In genomic region chr6:125009181-125010073, GRCm38 (mm10) we compare ENCODE assay signal across 8 mouse cellular contexts. TPM values are rescaled to one million over a fixed set of nuclear protein-coding genes. Genes with fewer than 3 reads are reported as not detected.
DNase-seq lines count a peak whose midpoint lies in the region; ATAC-seq and TF ChIP-seq lines count a peak whose summit lies in the region.

No protein-coding gene starts in this region.

- TF ChIP-seq CTCF in embryonic fibroblast, embryonic 13.5 days (IDR thresholded peaks at IDR 0.05; ENCODE audit: borderline replicate concordance, insufficient read depth, low read length): no peak

- DNase-seq in brain, adult 2 months (ENCODE audit: low read depth, low spot score): peak; percentile 94

- H3K4me1 ChIP-seq in embryonic fibroblast, embryonic 13.5 days (ENCODE audit: control insufficient read depth, insufficient read depth, low read length): no peaks in the 10 kb centered on the region; the same call in 1 of the 2 replicates
- H3K4me1 ChIP-seq in heart, embryonic 12.5 days (replicated peaks): peaks cover 40% of the 10 kb centered on the region
- H3K4me1 ChIP-seq in kidney, embryonic 16.5 days (ENCODE audit: insufficient read depth, low read length): peaks cover 19% of the 10 kb centered on the region
- H3K4me1 ChIP-seq in liver, embryonic 16.5 days (ENCODE audit: control insufficient read depth, low read depth, low read length): peaks cover 10% of the 10 kb centered on the region
- H3K4me1 ChIP-seq in neural tube, embryonic 12.5 days: peaks cover 21% of the 10 kb centered on the region
- peaks cover 8% of the 10 kb centered on the region for H3K4me1 ChIP-seq in stomach, embryonic 16.5 days (ENCODE audit: control insufficient read depth, insufficient read depth, low read length)

- no peaks in the 10 kb centered on the region for H3K27me3 ChIP-seq in heart, embryonic 12.5 days (replicated peaks)
- H3K27me3 ChIP-seq in kidney, embryonic 16.5 days (ENCODE audit: insufficient read depth, low read length): no peaks in the 10 kb centered on the region
- no peaks in the 10 kb centered on the region for H3K27me3 ChIP-seq in liver, embryonic 16.5 days (ENCODE audit: control insufficient read depth, insufficient read depth, low read depth, low read length)
- H3K27me3 ChIP-seq in neural tube, embryonic 12.5 days (replicated peaks): no peaks in the 10 kb centered on the region
- no peaks in the 10 kb centered on the region for H3K27me3 ChIP-seq in stomach, embryonic 16.5 days (ENCODE audit: control insufficient read depth, insufficient read depth, low read length)

- peak overlapping the region; percentile 91 for H3K4me3 ChIP-seq in embryonic fibroblast, embryonic 13.5 days (ENCODE audit: insufficient read depth, low read length)
- peak overlapping the region; percentile 92 for H3K4me3 ChIP-seq in heart, embryonic 12.5 days
- peak overlapping the region; percentile 74 for H3K4me3 ChIP-seq in kidney, embryonic 16.5 days (ENCODE audit: low read length)
- H3K4me3 ChIP-seq in liver, embryonic 16.5 days (ENCODE audit: low read depth, low read length): peak overlapping the region; percentile 81
- H3K4me3 ChIP-seq in neural tube, embryonic 12.5 days: peak overlapping the region; percentile 93
- peak overlapping the region; percentile 77 for H3K4me3 ChIP-seq in stomach, embryonic 16.5 days (replicated peaks; ENCODE audit: low read length)

- WGBS in heart, embryonic 12.5 days: under 1% methylated on average over 67 of the region's 78 CpGs
- WGBS in kidney, embryonic 16.5 days: under 1% methylated on average over 52 of the region's 78 CpGs
- WGBS in liver, embryonic 16.5 days (ENCODE audit: insufficient replicate concordance): under 1% methylated on average over 40 of the region's 78 CpGs
- under 1% methylated on average over 63 of the region's 78 CpGs for WGBS in neural tube, embryonic 12.5 days
- WGBS in stomach, embryonic 16.5 days: under 1% methylated on average over 56 of the region's 78 CpGs

- H3K9ac ChIP-seq in heart, embryonic 12.5 days: peak overlapping the region; percentile 100
- H3K9ac ChIP-seq in kidney, embryonic 16.5 days (replicated peaks; ENCODE audit: low read length): peak overlapping the region; percentile 99
- H3K9ac ChIP-seq in liver, embryonic 16.5 days (ENCODE audit: low read depth, low read length): peak overlapping the region; percentile 91
- peak overlapping the region; percentile 98 for H3K9ac ChIP-seq in neural tube, embryonic 12.5 days
- peak overlapping the region; percentile 99 for H3K9ac ChIP-seq in stomach, embryonic 16.5 days (ENCODE audit: low read length)

- ATAC-seq in CD4-positive, CD25-positive, alpha-beta regulatory T cell, adult 4 months: peak; percentile 54
- ATAC-seq in heart, embryonic 12.5 days (ENCODE audit: insufficient number of reproducible peaks, low FRiP score): peak; percentile 89
- ATAC-seq in kidney, embryonic 16.5 days (ENCODE audit: low FRiP score, low TSS enrichment): peak; percentile 85
- peak; percentile 83 for ATAC-seq in liver, embryonic 16.5 days (ENCODE audit: low read depth)
- peak; percentile 83 for ATAC-seq in neural tube, embryonic 12.5 days (ENCODE audit: low FRiP score, low read depth)
- ATAC-seq in stomach, embryonic 16.5 days (ENCODE audit: insufficient read depth, low FRiP score): peak; percentile 87

- H3K9me3 ChIP-seq in heart, embryonic 12.5 days (replicated peaks): no peaks in the 10 kb centered on the region
- no peaks in the 10 kb centered on the region for H3K9me3 ChIP-seq in kidney, embryonic 16.5 days (ENCODE audit: low read length)
- H3K9me3 ChIP-seq in liver, embryonic 16.5 days (replicated peaks; ENCODE audit: control insufficient read depth, low read length): no peaks in the 10 kb centered on the region
- H3K9me3 ChIP-seq in neural tube, embryonic 12.5 days: no peaks in the 10 kb centered on the region
- no peaks in the 10 kb centered on the region for H3K9me3 ChIP-seq in stomach, embryonic 16.5 days (replicated peaks; ENCODE audit: control insufficient read depth, low read length)

- H3K27ac ChIP-seq in embryonic fibroblast, embryonic 13.5 days (ENCODE audit: insufficient read depth, low read length): peak overlapping the region; percentile 92
- H3K27ac ChIP-seq in heart, embryonic 12.5 days (ENCODE audit: poor library complexity, severe bottlenecking): peak overlapping the region; percentile 100
- peak overlapping the region; percentile 99 for H3K27ac ChIP-seq in kidney, embryonic 16.5 days (ENCODE audit: low read length)
- peak overlapping the region; percentile 92 for H3K27ac ChIP-seq in liver, embryonic 16.5 days (ENCODE audit: low read length)
- H3K27ac ChIP-seq in neural tube, embryonic 12.5 days: peak overlapping the region; percentile 96
- peak overlapping the region; percentile 98 for H3K27ac ChIP-seq in stomach, embryonic 16.5 days (ENCODE audit: low read length)

- peak; percentile 68; the same call in 1 of the 2 replicates for TF ChIP-seq POLR2A in embryonic fibroblast, embryonic 13.5 days (IDR thresholded peaks at IDR 0.05; ENCODE audit: low read depth, low read length)

- peaks cover 34% of the 10 kb centered on the region for H3K36me3 ChIP-seq in heart, embryonic 12.5 days
- peaks cover 10% of the 10 kb centered on the region for H3K36me3 ChIP-seq in kidney, embryonic 16.5 days (ENCODE audit: insufficient read depth, low read length)
- peaks cover 11% of the 10 kb centered on the region for H3K36me3 ChIP-seq in liver, embryonic 16.5 days (ENCODE audit: control insufficient read depth, insufficient read depth)
- H3K36me3 ChIP-seq in neural tube, embryonic 12.5 days: peaks cover 29% of the 10 kb centered on the region
- no peaks in the 10 kb centered on the region for H3K36me3 ChIP-seq in stomach, embryonic 16.5 days (ENCODE audit: control insufficient read depth, insufficient read depth, low read length)

- peak overlapping the region; percentile 89 for H3K4me2 ChIP-seq in heart, embryonic 12.5 days
- H3K4me2 ChIP-seq in kidney, embryonic 16.5 days (replicated peaks; ENCODE audit: low read depth, low read length): peak overlapping the region; percentile 61
- peak overlapping the region; percentile 83 for H3K4me2 ChIP-seq in liver, embryonic 16.5 days (ENCODE audit: low read depth, low read length)
- H3K4me2 ChIP-seq in neural tube, embryonic 12.5 days (replicated peaks): peak overlapping the region; percentile 65
- peak overlapping the region; percentile 91 for H3K4me2 ChIP-seq in stomach, embryonic 16.5 days (ENCODE audit: low read depth, low read length)

RNA-seq across cellular contexts. Expression of gene Zfp384, which starts 0.5 kb away (rescaled TPM):
- 1 to 10 TPM; 3.9 to 4.4 TPM for polyA plus RNA-seq in CD4-positive, CD25-positive, alpha-beta regulatory T cell, adult 4 months (2017; shearing (Covaris generic))
- 46.3 and 63.5 TPM in 2 replicates for polyA plus RNA-seq in embryonic fibroblast, embryonic 13.5 days (2011; ENCODE audit: insufficient read length, low read depth, missing spikeins)
- 12.2 and 13.6 TPM in 2 replicates for polyA plus RNA-seq in heart, embryonic 12.5 days (2016; fragmentation: Nextera tagmentation; extraction: Ambion mirVana)
- polyA plus RNA-seq in kidney, embryonic 16.5 days (2015; fragmentation: Nextera tagmentation; extraction: Ambion mirVana): 13.7 and 14.7 TPM in 2 replicates
- 3.5 and 3.6 TPM in 2 replicates for polyA plus RNA-seq in liver, embryonic 16.5 days (2015; fragmentation: Nextera tagmentation; extraction: Ambion mirVana)
- 17.0 and 19.1 TPM in 2 replicates for polyA plus RNA-seq in neural tube, embryonic 12.5 days (2016; fragmentation: Nextera tagmentation; extraction: Ambion mirVana)
- 9.3 and 12.8 TPM in 2 replicates for polyA plus RNA-seq in stomach, embryonic 16.5 days (2015; fragmentation: Nextera tagmentation; extraction: Ambion mirVana)

RNA-seq across cellular contexts. Expression of gene Pianp, which starts 12.9 kb away (rescaled TPM):
- polyA plus RNA-seq in CD4-positive, CD25-positive, alpha-beta regulatory T cell, adult 4 months (2017; shearing (Covaris generic)): under 1 TPM in 1 of 2 experiments, not detected in 1; 0.15 TPM
- 1.9 TPM in 1 of 2 replicates, not detected in the other for polyA plus RNA-seq in embryonic fibroblast, embryonic 13.5 days (2011; ENCODE audit: insufficient read length, low read depth, missing spikeins)
- 0.39 and 0.45 TPM in 2 replicates for polyA plus RNA-seq in heart, embryonic 12.5 days (2016; fragmentation: Nextera tagmentation; extraction: Ambion mirVana)
- 2.1 and 2.3 TPM in 2 replicates for polyA plus RNA-seq in kidney, embryonic 16.5 days (2015; fragmentation: Nextera tagmentation; extraction: Ambion mirVana)
- 0.05 and 0.11 TPM in 2 replicates for polyA plus RNA-seq in liver, embryonic 16.5 days (2015; fragmentation: Nextera tagmentation; extraction: Ambion mirVana)
- 9.8 and 10.0 TPM in 2 replicates for polyA plus RNA-seq in neural tube, embryonic 12.5 days (2016; fragmentation: Nextera tagmentation; extraction: Ambion mirVana)
- polyA plus RNA-seq in stomach, embryonic 16.5 days (2015; fragmentation: Nextera tagmentation; extraction: Ambion mirVana): 4.0 and 4.2 TPM in 2 replicates

RNA-seq across cellular contexts. Expression of gene Ing4, which starts 30.1 kb away (rescaled TPM):
- polyA plus RNA-seq in CD4-positive, CD25-positive, alpha-beta regulatory T cell, adult 4 months (2017; shearing (Covaris generic)): 10 to 100 TPM; 48.3 to 64.6 TPM
- polyA plus RNA-seq in embryonic fibroblast, embryonic 13.5 days (2011; ENCODE audit: insufficient read length, low read depth, missing spikeins): 48.3 and 52.2 TPM in 2 replicates
- polyA plus RNA-seq in heart, embryonic 12.5 days (2016; fragmentation: Nextera tagmentation; extraction: Ambion mirVana): 76.7 and 81.8 TPM in 2 replicates
- 152 and 158 TPM in 2 replicates for polyA plus RNA-seq in kidney, embryonic 16.5 days (2015; fragmentation: Nextera tagmentation; extraction: Ambion mirVana)
- polyA plus RNA-seq in liver, embryonic 16.5 days (2015; fragmentation: Nextera tagmentation; extraction: Ambion mirVana): 27.6 and 32.4 TPM in 2 replicates
- polyA plus RNA-seq in neural tube, embryonic 12.5 days (2016; fragmentation: Nextera tagmentation; extraction: Ambion mirVana): 151 and 156 TPM in 2 replicates
- 114 and 115 TPM in 2 replicates for polyA plus RNA-seq in stomach, embryonic 16.5 days (2015; fragmentation: Nextera tagmentation; extraction: Ambion mirVana)

RNA-seq across cellular contexts. Expression of gene Acrbp, which starts 40.1 kb away (rescaled TPM):
- polyA plus RNA-seq in CD4-positive, CD25-positive, alpha-beta regulatory T cell, adult 4 months (2017; shearing (Covaris generic)): 10 to 100 TPM; 24.6 to 25.9 TPM
- 2.5 and 5.4 TPM in 2 replicates for polyA plus RNA-seq in embryonic fibroblast, embryonic 13.5 days (2011; ENCODE audit: insufficient read length, low read depth, missing spikeins)
- 5.1 and 6.9 TPM in 2 replicates for polyA plus RNA-seq in heart, embryonic 12.5 days (2016; fragmentation: Nextera tagmentation; extraction: Ambion mirVana)
- polyA plus RNA-seq in kidney, embryonic 16.5 days (2015; fragmentation: Nextera tagmentation; extraction: Ambion mirVana): 16.3 and 20.4 TPM in 2 replicates
- 2.0 and 4.5 TPM in 2 replicates for polyA plus RNA-seq in liver, embryonic 16.5 days (2015; fragmentation: Nextera tagmentation; extraction: Ambion mirVana)
- polyA plus RNA-seq in neural tube, embryonic 12.5 days (2016; fragmentation: Nextera tagmentation; extraction: Ambion mirVana): 15.1 and 15.3 TPM in 2 replicates
- polyA plus RNA-seq in stomach, embryonic 16.5 days (2015; fragmentation: Nextera tagmentation; extraction: Ambion mirVana): 10.6 and 12.9 TPM in 2 replicates

RNA-seq across cellular contexts. Expression of gene Cops7a, which starts 44.1 kb away (rescaled TPM):
- polyA plus RNA-seq in CD4-positive, CD25-positive, alpha-beta regulatory T cell, adult 4 months (2017; shearing (Covaris generic)): 10 to 100 TPM; 66.2 to 93.4 TPM
- 77.4 and 94.3 TPM in 2 replicates for polyA plus RNA-seq in embryonic fibroblast, embryonic 13.5 days (2011; ENCODE audit: insufficient read length, low read depth, missing spikeins)
- polyA plus RNA-seq in heart, embryonic 12.5 days (2016; fragmentation: Nextera tagmentation; extraction: Ambion mirVana): 148 and 149 TPM in 2 replicates
- 178 and 179 TPM in 2 replicates for polyA plus RNA-seq in kidney, embryonic 16.5 days (2015; fragmentation: Nextera tagmentation; extraction: Ambion mirVana)
- 44.4 and 49.6 TPM in 2 replicates for polyA plus RNA-seq in liver, embryonic 16.5 days (2015; fragmentation: Nextera tagmentation; extraction: Ambion mirVana)
- polyA plus RNA-seq in neural tube, embryonic 12.5 days (2016; fragmentation: Nextera tagmentation; extraction: Ambion mirVana): 91.5 and 99.8 TPM in 2 replicates
- 140 and 156 TPM in 2 replicates for polyA plus RNA-seq in stomach, embryonic 16.5 days (2015; fragmentation: Nextera tagmentation; extraction: Ambion mirVana)

Comparison
In these comparisons a context has a peak if more than half of its experiments do, and no peak if none do; other contexts are left out.
1. Peak in every context shown above with its lines: DNase-seq, ATAC-seq, H3K4me3 ChIP-seq and H3K27ac ChIP-seq.